Mouse (Mus musculus) fibroblast of lung, adult 2 months (primary cell): Measurements from ENCODE around the gene Wasf2.
A peak's percentile ranks its signal among the peaks of the same experiment; 100 is the strongest.

ENCODE experiments used
- DNase-seq: peaks from one replicate; pipeline ENCODE4 v3.0.0-alpha.2; 2011; ENCODE audit warnings: low read depth

Wasf2 gene

DNA sequence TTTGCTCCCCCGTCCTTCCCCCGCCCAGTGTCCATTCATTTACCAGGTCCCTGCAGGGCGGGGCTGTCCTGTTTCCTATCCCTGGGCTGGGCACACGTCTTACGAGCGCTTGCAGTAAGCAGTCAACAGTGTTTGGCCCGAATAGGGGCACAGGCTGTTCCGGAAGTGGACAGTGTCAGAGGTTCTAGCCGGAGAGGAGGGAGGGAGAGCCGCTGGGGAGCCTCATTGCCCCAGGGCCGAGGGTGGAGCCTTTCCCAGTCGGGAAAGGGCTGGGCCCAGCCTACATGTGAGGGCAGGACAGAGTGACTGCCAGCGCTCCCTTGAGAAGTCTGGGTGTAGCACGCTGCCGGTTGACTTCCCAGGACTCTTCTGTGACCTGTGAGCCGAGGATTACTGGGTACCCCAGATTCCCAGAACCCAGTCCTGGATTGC, 110.2 kb downstream of the Wasf2 start, which contains the start of gene Map3k6:
TSS of gene Map3k6 (plus strand) at position 329 of the 432 bp plus-strand sequence.
- peak; percentile 40 for DNase-seq

DNA sequence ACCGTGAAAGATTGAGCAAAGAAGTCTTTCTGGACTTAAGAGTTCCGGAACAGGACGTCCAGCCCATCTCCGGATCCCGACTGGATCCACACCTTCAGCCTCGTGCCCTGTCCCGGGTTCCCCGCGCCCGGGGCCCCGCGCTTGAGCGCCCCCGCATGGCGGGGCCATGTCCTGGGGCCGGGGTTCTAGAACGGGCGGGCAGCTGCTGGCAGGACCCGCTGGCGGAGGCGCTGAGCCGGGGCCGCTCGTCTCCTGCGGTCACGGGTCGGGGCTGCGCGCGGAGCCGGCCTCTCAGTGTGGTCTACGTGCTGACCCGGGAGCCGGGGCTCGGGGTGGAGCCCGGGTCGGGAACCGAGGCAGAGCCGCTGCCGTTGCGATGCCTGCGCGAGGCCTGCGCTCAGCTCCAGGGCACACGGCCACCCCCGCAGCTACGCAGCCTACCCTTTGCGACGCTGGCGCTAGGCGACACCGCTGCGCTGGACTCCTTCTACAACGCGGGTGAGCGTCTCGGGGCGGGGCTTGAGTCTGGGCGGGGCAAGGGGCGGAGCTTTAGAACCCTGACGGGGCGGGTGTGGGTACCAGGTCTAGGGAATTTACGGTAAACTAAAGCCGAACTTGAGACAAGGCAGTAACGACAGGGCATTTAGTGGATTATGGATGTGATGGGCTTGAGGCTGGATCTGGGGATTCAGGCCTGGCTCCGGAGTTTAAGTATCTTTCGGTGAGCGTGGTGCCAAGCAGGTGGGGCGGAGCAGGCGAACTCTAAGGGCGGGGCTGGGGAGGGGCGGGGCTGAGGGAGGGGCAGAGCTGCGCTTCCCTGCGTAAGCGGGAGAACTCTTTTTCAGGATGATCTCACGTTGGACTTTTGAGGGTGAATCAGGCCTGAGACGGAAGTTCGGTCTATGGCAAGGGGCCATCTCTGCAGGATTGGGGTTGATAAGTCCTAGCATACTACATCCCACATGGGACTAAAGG, 110.9 kb downstream of the Wasf2 start:
- DNase-seq = peak; percentile 66

DNA sequence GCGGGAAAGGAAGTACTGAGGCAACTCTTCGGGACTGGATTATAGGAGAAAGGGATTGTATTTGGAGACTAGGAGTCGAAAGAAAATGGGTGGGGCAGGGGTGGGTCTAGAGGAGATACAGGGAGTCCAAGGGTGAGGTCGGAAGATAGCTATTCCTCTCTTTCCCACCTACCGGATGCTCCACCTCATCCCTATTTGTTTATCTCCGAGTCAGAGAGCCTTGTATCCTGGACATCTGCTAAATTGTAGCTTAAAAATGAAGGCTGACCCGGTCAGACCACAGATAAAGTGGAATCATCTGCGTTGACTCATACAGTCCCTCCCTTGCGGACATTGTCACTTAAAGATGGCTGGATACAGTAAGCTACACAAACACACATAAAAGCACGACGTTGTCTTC, 111.6 kb downstream of the Wasf2 start:
- no peak for DNase-seq

DNA sequence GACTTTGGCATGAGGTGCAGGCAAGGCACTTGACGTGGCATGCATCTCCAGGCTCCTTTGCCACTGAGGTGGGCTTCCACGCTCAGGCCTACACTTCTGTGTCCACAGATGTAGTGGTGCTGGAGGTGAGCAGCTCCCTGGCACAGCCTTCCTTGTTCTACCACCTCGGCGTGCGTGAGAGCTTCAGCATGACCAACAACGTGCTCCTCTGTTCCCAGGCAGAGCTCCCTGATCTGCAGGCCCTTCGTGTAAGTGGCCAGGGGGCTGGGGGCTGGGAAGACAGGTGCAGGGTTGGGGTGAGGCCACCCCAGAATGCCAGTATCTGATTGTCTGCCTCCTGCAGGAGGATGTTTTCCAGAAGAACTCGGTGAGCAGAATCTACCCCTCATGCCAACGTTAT, 112.4 kb downstream of the Wasf2 start:
- no peak for DNase-seq

DNA sequence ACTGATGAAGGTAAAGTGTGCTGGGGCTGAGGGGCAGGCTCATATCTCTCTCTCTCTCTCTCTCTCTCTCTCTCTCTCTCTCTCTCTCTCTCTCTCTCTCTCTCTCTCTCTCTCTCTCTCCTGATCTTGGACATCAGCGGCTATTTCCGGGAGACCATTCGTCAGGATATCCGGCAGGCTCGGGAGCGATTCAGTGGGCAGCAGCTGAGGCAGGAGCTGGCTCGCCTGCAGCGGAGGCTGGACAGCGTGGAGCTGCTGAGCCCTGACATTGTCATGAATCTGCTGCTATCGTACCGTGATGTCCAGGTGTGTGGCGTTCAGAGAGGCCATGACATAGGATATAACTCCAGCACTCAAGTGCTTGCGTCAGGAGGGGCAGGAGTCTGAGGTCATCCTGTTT, 113.2 kb downstream of the Wasf2 start:
- no peak for DNase-seq

DNA sequence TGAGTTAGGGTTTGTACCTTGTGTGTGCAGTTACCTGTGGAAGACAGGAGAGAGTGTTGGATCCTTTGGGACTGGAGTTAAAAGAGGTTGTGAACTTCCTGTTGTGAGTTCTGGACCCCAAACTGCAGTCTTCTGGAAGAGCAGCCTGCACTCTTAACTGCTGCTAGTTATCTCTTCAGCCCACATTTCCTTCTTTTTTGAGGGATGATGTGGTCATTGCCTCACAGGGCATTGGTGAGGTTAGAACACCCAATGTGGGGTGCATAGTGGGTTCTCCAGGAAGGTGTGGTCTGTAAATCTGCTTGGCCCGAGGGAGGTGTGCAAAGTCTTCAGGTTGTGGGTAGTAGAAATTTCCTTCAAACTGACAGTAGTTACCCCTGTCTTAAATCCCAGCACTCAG, 114.0 kb downstream of the Wasf2 start:
- no peak for DNase-seq

DNA sequence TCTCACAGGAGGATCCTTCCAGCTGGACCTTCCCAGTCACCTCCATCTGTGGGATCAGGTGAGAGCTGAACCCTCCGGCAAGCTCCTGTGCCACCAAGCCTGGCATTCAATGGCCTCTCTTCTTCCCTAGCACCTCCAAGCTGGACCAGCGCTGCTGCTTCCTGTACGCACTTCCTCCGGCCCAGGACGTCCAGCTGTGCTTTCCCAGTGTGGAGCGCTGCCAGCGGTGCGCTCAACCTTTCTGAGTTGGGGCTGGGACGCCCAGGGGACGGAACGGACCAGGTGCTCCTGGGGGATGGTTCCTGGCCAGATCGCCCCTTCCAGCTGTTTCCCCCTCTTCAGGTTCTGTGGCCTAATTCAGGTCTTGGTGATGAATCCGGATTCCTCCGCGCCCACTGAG, 116.8 kb downstream of the Wasf2 start:
- DNase-seq = no peak

DNA sequence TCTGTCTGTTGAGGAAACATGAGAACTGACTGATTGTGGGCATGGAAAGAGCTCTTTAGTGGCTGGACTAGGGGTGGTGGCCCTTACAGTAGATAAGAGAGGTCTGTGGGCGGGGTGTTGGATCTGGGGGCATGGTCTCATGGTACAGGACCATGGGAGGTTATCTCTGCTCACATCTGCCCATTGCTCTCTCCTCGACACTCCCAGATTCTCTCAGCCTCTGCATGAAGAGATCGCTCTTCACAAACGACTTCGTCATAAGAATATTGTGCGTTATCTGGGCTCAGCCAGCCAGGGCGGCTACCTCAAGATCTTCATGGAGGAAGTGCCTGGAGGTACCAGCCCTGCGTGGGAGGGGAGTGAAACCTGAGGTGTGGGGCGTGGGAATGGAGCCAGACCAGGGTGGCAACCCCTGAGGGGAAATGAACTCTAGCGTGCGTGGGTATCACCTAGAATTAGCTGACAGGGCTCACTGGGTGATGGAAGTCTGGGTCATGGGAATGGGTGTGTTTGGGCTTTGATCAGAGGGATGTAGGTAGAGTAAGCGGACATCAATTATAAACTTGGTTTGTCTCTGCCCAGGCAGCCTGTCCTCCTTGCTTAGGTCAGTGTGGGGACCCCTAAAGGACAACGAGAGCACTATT, 117.6 kb downstream of the Wasf2 start:
- DNase-seq = no peak
